Mouse (Mus musculus): ENCODE data around the gene Nhlh2. TPM values are rescaled to one million over a fixed set of nuclear protein-coding genes. Genes with fewer than 3 reads are reported as not detected.
A peak's percentile ranks its signal among the peaks of the same experiment; 100 is the strongest.

The Nhlh2 gene
- polyA plus RNA-seq, 1 experiment from 2014 or later, result not detected

GRCm38 (mm10) chr3:102010681-102011317, 923 bp downstream of the Nhlh2 start:
- no peak for TF ChIP-seq CTCF (IDR thresholded peaks at IDR 0.05; ENCODE audit: low read depth)
- H3K4me2 ChIP-seq (replicated peaks; ENCODE audit: low read depth), result peak overlapping the region; percentile 51

GRCm38 (mm10) chr3:102011318-102012075, 1.6 kb downstream of the Nhlh2 start:
- H3K36me3 ChIP-seq (ENCODE audit: control insufficient read depth, insufficient read depth), result no peaks in the 10 kb centered on the region
- WGBS, result 3% methylated on average over 48 of the region's 48 CpGs
- no peak for ATAC-seq
- no peaks in the 10 kb centered on the region for H3K9me3 ChIP-seq (ENCODE audit: control insufficient read depth)
- TF ChIP-seq CTCF (IDR thresholded peaks at IDR 0.05; ENCODE audit: low read depth), result no peak
- no peak overlapping the region for H3K27ac ChIP-seq (ENCODE audit: low read depth, low read length)
- no peaks in the 10 kb centered on the region for H3K4me1 ChIP-seq (replicated peaks; ENCODE audit: control insufficient read depth, insufficient read depth, low read length)
- no peak overlapping the region for H3K9ac ChIP-seq (ENCODE audit: low read depth, low read length)
- H3K4me2 ChIP-seq (replicated peaks; ENCODE audit: low read depth), result peak overlapping the region; percentile 51
- H3K27me3 ChIP-seq (replicated peaks; ENCODE audit: control insufficient read depth, insufficient read depth, low read length), result peaks cover 72% of the 10 kb centered on the region
- peak overlapping the region; percentile 25 for H3K4me3 ChIP-seq (ENCODE audit: low read depth, low read length)

More at GRCm38 (mm10) chr3:102010681-102011317, 923 bp downstream of the Nhlh2 start:
- Histone ChIP-seq H3K36me3 (ENCODE audit: control insufficient read depth, insufficient read depth) (no peaks in the 10 kb centered on the region), H3K27me3 (replicated peaks; ENCODE audit: control insufficient read depth, insufficient read depth, low read length) (peaks cover 67% of the 10 kb centered on the region), H3K4me1 (replicated peaks; ENCODE audit: control insufficient read depth, insufficient read depth, low read length) (no peaks in the 10 kb centered on the region), H3K4me3 (ENCODE audit: low read depth, low read length) (peak overlapping the region; percentile 25), H3K9ac (ENCODE audit: low read depth, low read length) (no peak overlapping the region), H3K27ac (ENCODE audit: low read depth, low read length) (no peak overlapping the region), H3K9me3 (ENCODE audit: control insufficient read depth) (no peaks in the 10 kb centered on the region)
- WGBS, result 4% methylated on average over 24 of the region's 24 CpGs
- ATAC-seq, result no peak

- Histone ChIP-seq H3K27me3 (replicated peaks; ENCODE audit: control insufficient read depth, insufficient read depth, low read length) (peaks cover 76% of the 10 kb centered on the region), H3K4me3 (ENCODE audit: low read depth, low read length) (peak overlapping the region; percentile 25), H3K36me3 (ENCODE audit: control insufficient read depth, insufficient read depth) (no peaks in the 10 kb centered on the region), H3K27ac (ENCODE audit: low read depth, low read length) (no peak overlapping the region), H3K9me3 (ENCODE audit: control insufficient read depth) (no peaks in the 10 kb centered on the region), H3K9ac (ENCODE audit: low read depth, low read length) (no peak overlapping the region), H3K4me1 (replicated peaks; ENCODE audit: control insufficient read depth, insufficient read depth, low read length) (no peaks in the 10 kb centered on the region), H3K4me2 (replicated peaks; ENCODE audit: low read depth) (peak overlapping the region; percentile 56)
- WGBS, result 8% methylated on average over 23 of the region's 23 CpGs
- no peak for TF ChIP-seq CTCF (IDR thresholded peaks at IDR 0.05; ENCODE audit: low read depth)
- ATAC-seq, result no peak
Observed at GRCm38 (mm10) chr3:102012076-102012610, 2.3 kb downstream of the Nhlh2 start.

GRCm38 (mm10) chr3:102012611-102013211, 2.8 kb downstream of the Nhlh2 start:
- Histone ChIP-seq H3K4me1 (replicated peaks; ENCODE audit: control insufficient read depth, insufficient read depth, low read length) (no peaks in the 10 kb centered on the region), H3K4me2 (replicated peaks; ENCODE audit: low read depth) (peak overlapping the region; percentile 56), H3K36me3 (ENCODE audit: control insufficient read depth, insufficient read depth) (no peaks in the 10 kb centered on the region), H3K27me3 (replicated peaks; ENCODE audit: control insufficient read depth, insufficient read depth, low read length) (peaks cover 76% of the 10 kb centered on the region), H3K4me3 (ENCODE audit: low read depth, low read length) (peak overlapping the region; percentile 25), H3K9me3 (ENCODE audit: control insufficient read depth) (no peaks in the 10 kb centered on the region), H3K27ac (ENCODE audit: low read depth, low read length) (no peak overlapping the region), H3K9ac (ENCODE audit: low read depth, low read length) (no peak overlapping the region)
- no peak for ATAC-seq
- WGBS, result 1% methylated on average over 53 of the region's 53 CpGs
- no peak for TF ChIP-seq CTCF (IDR thresholded peaks at IDR 0.05; ENCODE audit: low read depth)

GRCm38 (mm10) chr3:102020604-102021003, 10.7 kb downstream of the Nhlh2 start:
- Histone ChIP-seq H3K27ac (ENCODE audit: low read depth, low read length) (no peak overlapping the region), H3K9me3 (ENCODE audit: control insufficient read depth) (no peaks in the 10 kb centered on the region), H3K4me2 (replicated peaks; ENCODE audit: low read depth) (no peak overlapping the region), H3K27me3 (replicated peaks; ENCODE audit: control insufficient read depth, insufficient read depth, low read length) (peaks cover 22% of the 10 kb centered on the region; the same call in 1 of the 2 replicates), H3K9ac (ENCODE audit: low read depth, low read length) (no peak overlapping the region), H3K4me1 (replicated peaks; ENCODE audit: control insufficient read depth, insufficient read depth, low read length) (no peaks in the 10 kb centered on the region), H3K4me3 (ENCODE audit: low read depth, low read length) (no peak overlapping the region), H3K36me3 (ENCODE audit: control insufficient read depth, insufficient read depth) (no peaks in the 10 kb centered on the region)
- ATAC-seq, result no peak
- 86% methylated on average over 1 of the region's 1 CpGs for WGBS
- no peak for TF ChIP-seq CTCF (IDR thresholded peaks at IDR 0.05; ENCODE audit: low read depth)

GRCm38 (mm10) chr3:102022721-102023120, 12.8 kb downstream of the Nhlh2 start:
- H3K36me3 ChIP-seq (ENCODE audit: control insufficient read depth, insufficient read depth), result no peaks in the 10 kb centered on the region
- H3K4me2 ChIP-seq (replicated peaks; ENCODE audit: low read depth), result no peak overlapping the region
- WGBS, result 10% methylated on average over 2 of the region's 2 CpGs
- no peaks in the 10 kb centered on the region for H3K9me3 ChIP-seq (ENCODE audit: control insufficient read depth)
- ATAC-seq, result no peak
- no peak overlapping the region for H3K9ac ChIP-seq (ENCODE audit: low read depth, low read length)
- H3K27me3 ChIP-seq (replicated peaks; ENCODE audit: control insufficient read depth, insufficient read depth, low read length), result peaks cover 10% of the 10 kb centered on the region; the same call in 1 of the 2 replicates
- TF ChIP-seq CTCF (IDR thresholded peaks at IDR 0.05; ENCODE audit: low read depth), result no peak
- no peaks in the 10 kb centered on the region for H3K4me1 ChIP-seq (replicated peaks; ENCODE audit: control insufficient read depth, insufficient read depth, low read length)
- H3K27ac ChIP-seq (ENCODE audit: low read depth, low read length), result no peak overlapping the region
- H3K4me3 ChIP-seq (ENCODE audit: low read depth, low read length), result no peak overlapping the region

All from intestine, postnatal 0 days (tissue).